ENCODE assay signal across 20 mouse cellular contexts in the genomic region with DNA sequence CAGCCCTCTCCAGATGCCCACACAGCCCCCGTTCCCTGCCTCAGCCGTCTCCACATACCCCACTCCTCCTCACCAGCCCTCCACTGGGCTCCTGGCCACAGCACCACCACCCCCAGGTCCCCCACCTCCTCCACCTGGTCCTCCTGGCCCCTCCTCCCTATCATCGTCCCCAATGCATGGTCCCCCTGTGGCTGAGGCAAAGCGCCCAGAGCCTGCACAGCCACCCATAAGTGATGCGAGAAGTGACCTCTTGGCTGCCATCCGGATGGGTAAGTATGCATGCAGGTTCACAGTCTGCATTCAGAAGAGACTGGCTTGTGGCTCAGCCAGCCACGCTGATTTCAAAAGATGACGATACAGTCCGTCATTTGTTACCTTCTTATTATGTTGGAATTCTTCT. TPM values are rescaled to one million over a fixed set of nuclear protein-coding genes. Genes with fewer than 3 reads are reported as not detected.
"Had no signal": no experiment of that assay in that cellular context is flagged by ENCODE, and none has a peak within 500 bp of the region (broad histone marks: within the 10 kb centered on the region; RNA-seq: fewer than 3 reads in every experiment).

No protein-coding gene starts in this region.

- H3K9me3 ChIP-seq: limb, embryonic 12.5 days; liver, embryonic 13.5 days; lung, embryonic 15.5 days; megakaryocyte, embryonic 14.5 days; midbrain, embryonic 12.5 days; neural tube, embryonic 12.5 days had no signal

- ATAC-seq: liver, postnatal 0 days had no signal

- H3K4me1 ChIP-seq: limb, embryonic 12.5 days; liver, embryonic 13.5 days; lung, embryonic 15.5 days; megakaryocyte, embryonic 14.5 days; midbrain, embryonic 12.5 days; neural tube, embryonic 12.5 days had no signal

- H3K27me3 ChIP-seq: limb, embryonic 12.5 days; liver, embryonic 13.5 days; lung, embryonic 15.5 days; megakaryocyte, embryonic 14.5 days; midbrain, embryonic 12.5 days; neural tube, embryonic 12.5 days had no signal

- H3K36me3 ChIP-seq: liver, embryonic 13.5 days; lung, embryonic 15.5 days had no signal

- H3K4me3 ChIP-seq: left cerebral cortex, adult 2 months; limb, embryonic 12.5 days; liver, embryonic 13.5 days; lung, embryonic 15.5 days; megakaryocyte, embryonic 14.5 days; midbrain, embryonic 12.5 days; neural tube, embryonic 12.5 days had no signal

- H3K27ac ChIP-seq: kidney, postnatal 0 days; left cerebral cortex, adult 2 months; limb, embryonic 12.5 days; liver, embryonic 13.5 days; lung, embryonic 15.5 days; macrophage; midbrain, embryonic 12.5 days; neural tube, embryonic 12.5 days; stomach, postnatal 0 days had no signal

- DNase-seq: kidney, postnatal 4 days; liver; liver, embryonic 13.5 days; liver, postnatal 0 days; lung, postnatal 14 days; thymus, postnatal 4 days had no signal

- H3K4me2 ChIP-seq: limb, embryonic 12.5 days; liver, embryonic 13.5 days; lung, embryonic 15.5 days; midbrain, embryonic 12.5 days; neural tube, embryonic 12.5 days had no signal

- H3K9ac ChIP-seq: limb, embryonic 12.5 days; liver, embryonic 13.5 days; liver, postnatal 0 days; lung, embryonic 15.5 days; midbrain, embryonic 12.5 days; neural tube, embryonic 12.5 days had no signal

RNA-seq across cellular contexts. Expression of a gene that starts 13.5 kb away (rescaled TPM):
- total RNA-seq: layer of hippocampus, adult 8-10 months; layer of hippocampus, postnatal 25 days; left cerebral cortex, adult 2 months; left cerebral cortex, postnatal 14 days; monocyte, adult 5-6 weeks; neutrophil, adult 5-6 weeks had no signal
- polyA plus RNA-seq: kidney, postnatal 0 days; limb, embryonic 12.5 days; liver, embryonic 13.5 days; liver, postnatal 0 days; lung, embryonic 15.5 days; macrophage; midbrain, embryonic 12.5 days; neural tube, embryonic 12.5 days; stomach, postnatal 0 days had no signal

RNA-seq across cellular contexts. Expression of a gene that starts 22.9 kb away (rescaled TPM):
- total RNA-seq: layer of hippocampus, adult 8-10 months; layer of hippocampus, postnatal 25 days; left cerebral cortex, adult 2 months; left cerebral cortex, postnatal 14 days; monocyte, adult 5-6 weeks; neutrophil, adult 5-6 weeks had no signal
- polyA plus RNA-seq: kidney, postnatal 0 days; limb, embryonic 12.5 days; liver, embryonic 13.5 days; liver, postnatal 0 days; lung, embryonic 15.5 days; macrophage; midbrain, embryonic 12.5 days; neural tube, embryonic 12.5 days; stomach, postnatal 0 days had no signal

RNA-seq across cellular contexts. Expression of a gene that starts 33.9 kb away (rescaled TPM):
- total RNA-seq: layer of hippocampus, adult 8-10 months; layer of hippocampus, postnatal 25 days; left cerebral cortex, adult 2 months; left cerebral cortex, postnatal 14 days; monocyte, adult 5-6 weeks; neutrophil, adult 5-6 weeks had no signal
- polyA plus RNA-seq: kidney, postnatal 0 days; limb, embryonic 12.5 days; liver, embryonic 13.5 days; liver, postnatal 0 days; lung, embryonic 15.5 days; macrophage; midbrain, embryonic 12.5 days; neural tube, embryonic 12.5 days; stomach, postnatal 0 days had no signal

RNA-seq across cellular contexts. Expression of a gene that starts 45.6 kb away (rescaled TPM):
- total RNA-seq: layer of hippocampus, adult 8-10 months; layer of hippocampus, postnatal 25 days; left cerebral cortex, adult 2 months; left cerebral cortex, postnatal 14 days; monocyte, adult 5-6 weeks; neutrophil, adult 5-6 weeks had no signal
- polyA plus RNA-seq: kidney, postnatal 0 days; limb, embryonic 12.5 days; liver, embryonic 13.5 days; liver, postnatal 0 days; lung, embryonic 15.5 days; macrophage; midbrain, embryonic 12.5 days; neural tube, embryonic 12.5 days; stomach, postnatal 0 days had no signal

RNA-seq across cellular contexts. Expression of a gene that starts 57.3 kb away (rescaled TPM):
- total RNA-seq: layer of hippocampus, adult 8-10 months; layer of hippocampus, postnatal 25 days; left cerebral cortex, adult 2 months; left cerebral cortex, postnatal 14 days; monocyte, adult 5-6 weeks; neutrophil, adult 5-6 weeks had no signal
- polyA plus RNA-seq: kidney, postnatal 0 days; limb, embryonic 12.5 days; liver, embryonic 13.5 days; liver, postnatal 0 days; lung, embryonic 15.5 days; macrophage; midbrain, embryonic 12.5 days; neural tube, embryonic 12.5 days; stomach, postnatal 0 days had no signal
